Mouse (Mus musculus) B cell, adult 2 months (primary cell): ENCODE measurements around the gene Mesp2.

Experiments
- DNase-seq, 2 experiments: peaks; one replicate each; pipeline ENCODE4 v3.0.0; 2022

Gene Mesp2

GRCm38 (mm10) chr7:79808561-79808960 lies 2.0 kb upstream of the Mesp2 start:
- DNase-seq: no peak

GRCm38 (mm10) chr7:79813409-79813808 lies 2.9 kb downstream of the Mesp2 start:
- no peak for DNase-seq

- DNase-seq: no peak
Measured at GRCm38 (mm10) chr7:79818321-79818720, 7.8 kb downstream of the Mesp2 start.

- DNase-seq: no peak
Measured at GRCm38 (mm10) chr7:79819515-79819914, 9.0 kb downstream of the Mesp2 start.

- DNase-seq: no peak
Measured at GRCm38 (mm10) chr7:79819996-79820395, 9.5 kb downstream of the Mesp2 start.

GRCm38 (mm10) chr7:79822092-79822695 lies 11.7 kb downstream of the Mesp2 start:
- DNase-seq: no peak

GRCm38 (mm10) chr7:79828341-79828740 lies 17.8 kb downstream of the Mesp2 start:
- no peak for DNase-seq

GRCm38 (mm10) chr7:79831145-79831544 lies 20.6 kb downstream of the Mesp2 start:
- DNase-seq: no peak

- no peak for DNase-seq
Measured at GRCm38 (mm10) chr7:79831585-79831984, 21.1 kb downstream of the Mesp2 start.

- DNase-seq: no peak
Measured at GRCm38 (mm10) chr7:79832980-79833379, 22.5 kb downstream of the Mesp2 start.

- DNase-seq: no peak
Measured at GRCm38 (mm10) chr7:79835196-79835595, 24.7 kb downstream of the Mesp2 start.

- no peak for DNase-seq
Measured at GRCm38 (mm10) chr7:79837247-79837646, 26.7 kb downstream of the Mesp2 start.

- no peak for DNase-seq
Measured at GRCm38 (mm10) chr7:79842163-79842562, 31.6 kb downstream of the Mesp2 start.

- no peak for DNase-seq
Measured at GRCm38 (mm10) chr7:79844090-79844802, 33.7 kb downstream of the Mesp2 start.

GRCm38 (mm10) chr7:79846342-79846741 lies 35.8 kb downstream of the Mesp2 start:
- DNase-seq: no peak

- no peak for DNase-seq
Measured at GRCm38 (mm10) chr7:79847456-79848451, 37.2 kb downstream of the Mesp2 start.

- DNase-seq: no peak
Measured at GRCm38 (mm10) chr7:79856305-79856704, 45.8 kb downstream of the Mesp2 start.

GRCm38 (mm10) chr7:79858202-79858934 lies 47.8 kb downstream of the Mesp2 start:
- no peak for DNase-seq

- no peak for DNase-seq
Measured at GRCm38 (mm10) chr7:79858956-79859630, 48.6 kb downstream of the Mesp2 start.

GRCm38 (mm10) chr7:79860811-79861210 lies 50.3 kb downstream of the Mesp2 start, which contains the start of gene Anpep:
Anpep (minus strand) TSS chr7:79861059.
- DNase-seq: no peak

GRCm38 (mm10) chr7:79861794-79862193 lies 51.3 kb downstream of the Mesp2 start:
- no peak for DNase-seq
